Mouse (Mus musculus) kidney, adult 8-10 months (tissue): Measurements from ENCODE around the gene Pbld1.

Source experiments
- DNase-seq, 2 experiments: peaks; one replicate each; pipeline ENCODE4 v3.0.0; 2022

The Pbld1 gene

GRCm38 (mm10) chr10:63059862-63060261 lies at the start of gene Pbld1:
TSS of gene Pbld1 (plus strand) at chr10:63060162.
- DNase-seq: no peak

- no peak for DNase-seq
Observed at GRCm38 (mm10) chr10:63010268-63010667, 49.7 kb upstream of the Pbld1 start.

GRCm38 (mm10) chr10:63011556-63011955 lies 48.4 kb upstream of the Pbld1 start:
- DNase-seq: no peak

GRCm38 (mm10) chr10:63013476-63013875 lies 46.5 kb upstream of the Pbld1 start:
- no peak for DNase-seq

- no peak for DNase-seq
Observed at GRCm38 (mm10) chr10:63014168-63014567, 45.8 kb upstream of the Pbld1 start.

- no peak for DNase-seq
Observed at GRCm38 (mm10) chr10:63019304-63019703, 40.7 kb upstream of the Pbld1 start.

- DNase-seq: no peak
Observed at GRCm38 (mm10) chr10:63021702-63022101, 38.3 kb upstream of the Pbld1 start.

GRCm38 (mm10) chr10:63022541-63023120 lies 37.3 kb upstream of the Pbld1 start:
- DNase-seq: no peak

GRCm38 (mm10) chr10:63023121-63023748 lies 36.7 kb upstream of the Pbld1 start:
- peak; percentile 38 to 49 for DNase-seq

GRCm38 (mm10) chr10:63023749-63024579 lies 36.0 kb upstream of the Pbld1 start, which contains the start of the genes Hnrnph3 and Pbld2:
TSS of gene Hnrnph3 (minus strand) at chr10:63024217.
TSS of gene Pbld2 (plus strand) at chr10:63024315.
- DNase-seq: peak; percentile 98

- DNase-seq: peak; percentile 78 to 79
Observed at GRCm38 (mm10) chr10:63024580-63024910, 35.4 kb upstream of the Pbld1 start.

- no peak for DNase-seq
Observed at GRCm38 (mm10) chr10:63025016-63025415, 34.9 kb upstream of the Pbld1 start.

GRCm38 (mm10) chr10:63025491-63026011 lies 34.4 kb upstream of the Pbld1 start:
- DNase-seq: no peak

GRCm38 (mm10) chr10:63026156-63026794 lies 33.7 kb upstream of the Pbld1 start:
- no peak for DNase-seq

- DNase-seq: no peak
Observed at GRCm38 (mm10) chr10:63026795-63027160, 33.2 kb upstream of the Pbld1 start.

- no peak for DNase-seq
Observed at GRCm38 (mm10) chr10:63027376-63028161, 32.4 kb upstream of the Pbld1 start.

GRCm38 (mm10) chr10:63028396-63028795 lies 31.6 kb upstream of the Pbld1 start:
- no peak for DNase-seq

GRCm38 (mm10) chr10:63032267-63032666 lies 27.7 kb upstream of the Pbld1 start:
- no peak for DNase-seq

GRCm38 (mm10) chr10:63032956-63033355 lies 27.0 kb upstream of the Pbld1 start:
- no peak for DNase-seq

- DNase-seq: peak in 1 of 2 experiments; percentile 36
Observed at GRCm38 (mm10) chr10:63038571-63039320, 21.2 kb upstream of the Pbld1 start.

- peak in 1 of 2 experiments; percentile 37 for DNase-seq
Observed at GRCm38 (mm10) chr10:63039867-63040628, 19.9 kb upstream of the Pbld1 start.
